Comparison of ENCODE assay signal across 27 mouse cellular contexts in genomic region chr5:21125085-21125484, GRCm38 (mm10).
A peak's percentile ranks its signal among the peaks of the same experiment; 100 is the strongest.
DNase-seq lines count a peak whose midpoint lies in the region; ATAC-seq and TF ChIP-seq lines count a peak whose summit lies in the region.
"Had no signal": no experiment of that assay in that cellular context is flagged by ENCODE, and none has a peak within 500 bp of the region (broad histone marks: within the 10 kb centered on the region; RNA-seq: fewer than 3 reads in every experiment).

No protein-coding gene starts in this region.

- ATAC-seq in heart, embryonic 13.5 days (ENCODE audit: extremely low read depth, insufficient number of reproducible peaks, low FRiP score, low TSS enrichment), result peak; percentile 25; the same call in 1 of the 2 replicates
- ATAC-seq in intestine, embryonic 16.5 days, result peak; percentile 56
- ATAC-seq: forebrain, embryonic 14.5 days; midbrain, embryonic 15.5 days had no signal

- H3K4me2 ChIP-seq in heart, embryonic 13.5 days, result no peak overlapping the region
- H3K4me2 ChIP-seq in intestine, embryonic 16.5 days (ENCODE audit: low read depth, low read length), result no peak overlapping the region
- H3K4me2 ChIP-seq: hindbrain, embryonic 14.5 days; limb, embryonic 15.5 days; liver, embryonic 13.5 days; midbrain, embryonic 15.5 days; neural tube, embryonic 15.5 days; stomach, embryonic 15.5 days had no signal

- intact Hi-C loops in heart, adult 2 months (cut with DNase I), result no loop called here

- no peak for TF ChIP-seq POLR2A in heart, adult 2 months (IDR thresholded peaks at IDR 0.05; ENCODE audit: insufficient read depth, low read depth, low read length)

- no peak overlapping the region for H3K4me3 ChIP-seq in heart, embryonic 13.5 days
- H3K4me3 ChIP-seq in heart, adult 2 months, result no peak overlapping the region
- H3K4me3 ChIP-seq in intestine, embryonic 16.5 days (ENCODE audit: low read length), result no peak overlapping the region
- H3K4me3 ChIP-seq: limb, embryonic 10.5 days; limb, embryonic 15.5 days; liver, embryonic 13.5 days; midbrain, embryonic 10.5 days; midbrain, embryonic 15.5 days; neural tube, embryonic 15.5 days; stomach, embryonic 15.5 days had no signal

- H3K27ac ChIP-seq in heart, embryonic 13.5 days (replicated peaks), result no peak overlapping the region
- H3K27ac ChIP-seq in heart, adult 2 months, result no peak overlapping the region
- H3K27ac ChIP-seq in intestine, embryonic 16.5 days (ENCODE audit: low read length), result no peak overlapping the region
- H3K27ac ChIP-seq: hindbrain, embryonic 14.5 days; limb, embryonic 10.5 days; limb, embryonic 15.5 days; liver, embryonic 13.5 days; midbrain, embryonic 10.5 days; midbrain, embryonic 15.5 days; neural tube, embryonic 15.5 days; stomach, embryonic 15.5 days had no signal

- no peak for TF ChIP-seq EP300 in heart, adult 2 months (IDR thresholded peaks at IDR 0.05; ENCODE audit: insufficient read depth, low read depth, low read length)

- H3K27me3 ChIP-seq in heart, embryonic 13.5 days (replicated peaks), result no peaks in the 10 kb centered on the region
- no peaks in the 10 kb centered on the region for H3K27me3 ChIP-seq in heart, adult 2 months (ENCODE audit: control insufficient read depth, insufficient read depth, low read length)
- H3K27me3 ChIP-seq in intestine, embryonic 16.5 days (replicated peaks; ENCODE audit: control insufficient read depth, insufficient read depth, low read length), result no peaks in the 10 kb centered on the region
- H3K27me3 ChIP-seq: limb, embryonic 15.5 days; liver, embryonic 13.5 days; midbrain, embryonic 15.5 days; neural tube, embryonic 15.5 days; stomach, embryonic 15.5 days had no signal

- no peaks in the 10 kb centered on the region for H3K79me2 ChIP-seq in heart, adult 2 months (replicated peaks; ENCODE audit: control insufficient read depth, insufficient read depth, low read length)

- H3K36me3 ChIP-seq in heart, embryonic 13.5 days, result no peaks in the 10 kb centered on the region
- H3K36me3 ChIP-seq in heart, adult 2 months (ENCODE audit: control insufficient read depth, insufficient read depth, low read length), result no peaks in the 10 kb centered on the region
- no peaks in the 10 kb centered on the region for H3K36me3 ChIP-seq in intestine, embryonic 16.5 days (ENCODE audit: control insufficient read depth, insufficient read depth, low read length)
- H3K36me3 ChIP-seq: G1E; limb, embryonic 10.5 days; limb, embryonic 15.5 days; liver, embryonic 13.5 days; midbrain, embryonic 10.5 days; midbrain, embryonic 15.5 days; neural tube, embryonic 15.5 days; stomach, embryonic 15.5 days had no signal

- H3K9ac ChIP-seq in heart, embryonic 13.5 days, result no peak overlapping the region
- H3K9ac ChIP-seq in heart, adult 2 months (ENCODE audit: low read depth, low read length), result no peak overlapping the region
- no peak overlapping the region for H3K9ac ChIP-seq in intestine, embryonic 16.5 days (ENCODE audit: low read depth, low read length)
- H3K9ac ChIP-seq: hindbrain, embryonic 14.5 days; limb, embryonic 15.5 days; liver, embryonic 13.5 days; midbrain, embryonic 15.5 days; neural tube, embryonic 15.5 days; stomach, embryonic 15.5 days had no signal

- TF ChIP-seq CTCF in heart, adult 2 months (IDR thresholded peaks at IDR 0.05), result no peak

- WGBS in heart, embryonic 13.5 days, result 54% methylated on average over 5 of the region's 5 CpGs
- WGBS in heart, adult 2 months, result 53% methylated on average over 5 of the region's 5 CpGs
- WGBS in intestine, embryonic 16.5 days, result 53% methylated on average over 5 of the region's 5 CpGs

- H3K4me1 ChIP-seq in heart, embryonic 13.5 days, result no peaks in the 10 kb centered on the region; the same call in 1 of the 2 replicates
- no peaks in the 10 kb centered on the region; the same call in 1 of the 2 replicates for H3K4me1 ChIP-seq in heart, adult 2 months (ENCODE audit: control insufficient read depth, insufficient read depth, low read length)
- no peaks in the 10 kb centered on the region for H3K4me1 ChIP-seq in intestine, embryonic 16.5 days (ENCODE audit: control insufficient read depth, insufficient read depth, low read length)
- H3K4me1 ChIP-seq: limb, embryonic 10.5 days; limb, embryonic 15.5 days; liver, embryonic 13.5 days; midbrain, embryonic 10.5 days; midbrain, embryonic 15.5 days; neural tube, embryonic 15.5 days; stomach, embryonic 15.5 days had no signal

- no peaks in the 10 kb centered on the region for H3K9me3 ChIP-seq in heart, embryonic 13.5 days
- no peaks in the 10 kb centered on the region for H3K9me3 ChIP-seq in intestine, embryonic 16.5 days (ENCODE audit: control insufficient read depth, low read length)
- H3K9me3 ChIP-seq: G1E; limb, embryonic 10.5 days; limb, embryonic 15.5 days; liver, embryonic 13.5 days; midbrain, embryonic 10.5 days; midbrain, embryonic 15.5 days; neural tube, embryonic 15.5 days; stomach, embryonic 15.5 days had no signal

- DNase-seq in heart, adult 8-10 months (ENCODE audit: low spot score), result no peak
- DNase-seq in heart, postnatal 4 days, result peak; percentile 9
- DNase-seq in heart, adult 2 months, result no peak
- peak; percentile 6 for DNase-seq in ZHBTc4 (ENCODE audit: low read depth, low spot score)
- no peak for DNase-seq in layer of hippocampus, postnatal 25 days (ENCODE audit: extremely low spot score in 1 of 2, low spot score in 1 of 2)
- DNase-seq in adrenal gland, adult (ENCODE audit: inconsistent age in 2 of 2, low spot score in 1 of 2), result no peak
- DNase-seq: adrenal gland, postnatal 14 days; cerebellum, adult 11-12 months; cerebellum, adult 9-11 months; gastrocnemius, postnatal 36 days; kidney, adult 8-10 months; kidney, postnatal 10 days; liver, embryonic 13.5 days; retina, postnatal 1 day; right cerebral cortex, postnatal 14 days; thymus, postnatal 14 days had no signal

Comparison
In these comparisons a context has a peak if more than half of its experiments do, and no peak if none do; other contexts are left out.
1. DNase-seq: peak in heart, postnatal 4 days (single experiment) and ZHBTc4 (single experiment); none in heart, adult 8-10 months (single experiment), heart, adult 2 months (0 of 2), layer of hippocampus, postnatal 25 days (0 of 2) and adrenal gland, adult (0 of 2).